Mouse (Mus musculus) monocyte, adult 2 months (primary cell): ENCODE results near the gene Ccdc77.

Experiments used
- DNase-seq, 2 experiments: peaks; one replicate each; pipeline ENCODE4 v3.0.0; 2022; ENCODE audit warnings: low spot score in 2 of 2, low read depth in 1 of 2

Ccdc77 gene

GRCm38 (mm10) chr6:120363688-120364522, at the start of gene Ccdc77, which contains the start of gene Kdm5a:
TSS of gene Ccdc77 (minus strand) at chr6:120364374.
TSS of gene Kdm5a (plus strand) at chr6:120364124.
- peak; percentile 81 to 91 for DNase-seq

- DNase-seq: no peak
Observed at GRCm38 (mm10) chr6:120403936-120404335, 39.8 kb upstream of the Ccdc77 start.

DNA sequence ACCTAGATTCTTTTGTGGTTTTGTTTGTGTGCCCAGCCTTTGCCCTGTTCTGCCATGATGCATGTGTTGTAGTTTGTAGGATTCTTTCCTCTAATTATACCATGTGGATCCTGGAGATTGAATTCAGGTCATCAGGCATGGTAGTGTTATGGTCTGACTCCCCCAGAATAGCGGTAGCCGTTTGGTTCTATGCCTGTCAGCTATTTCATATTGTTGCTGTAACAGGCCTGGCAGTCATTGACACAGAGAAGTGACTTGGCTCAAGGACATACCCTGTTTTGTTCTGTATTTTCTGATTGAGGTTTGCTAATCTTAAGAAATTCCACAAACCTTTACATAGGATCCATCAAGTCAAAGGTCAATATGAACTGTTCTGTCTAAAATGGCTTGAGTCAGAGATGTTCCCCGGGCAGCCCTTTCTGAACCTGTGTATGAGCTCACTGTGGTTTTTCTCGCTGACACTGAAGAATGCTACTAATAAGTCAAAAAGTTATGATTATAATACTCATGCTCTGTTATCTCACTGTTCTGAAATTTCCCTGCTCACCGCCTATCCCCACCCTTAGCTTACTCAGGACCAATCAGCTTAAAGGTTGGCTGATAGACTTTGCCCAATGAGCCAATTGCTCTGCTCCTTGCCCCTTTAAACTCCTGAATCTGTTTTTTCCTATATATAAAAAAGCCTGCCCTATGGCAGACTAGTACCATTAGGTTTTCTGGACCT, 31.6 kb upstream of the Ccdc77 start:
- no peak for DNase-seq

GRCm38 (mm10) chr6:120392811-120393210, 28.6 kb upstream of the Ccdc77 start:
- DNase-seq: no peak

DNA sequence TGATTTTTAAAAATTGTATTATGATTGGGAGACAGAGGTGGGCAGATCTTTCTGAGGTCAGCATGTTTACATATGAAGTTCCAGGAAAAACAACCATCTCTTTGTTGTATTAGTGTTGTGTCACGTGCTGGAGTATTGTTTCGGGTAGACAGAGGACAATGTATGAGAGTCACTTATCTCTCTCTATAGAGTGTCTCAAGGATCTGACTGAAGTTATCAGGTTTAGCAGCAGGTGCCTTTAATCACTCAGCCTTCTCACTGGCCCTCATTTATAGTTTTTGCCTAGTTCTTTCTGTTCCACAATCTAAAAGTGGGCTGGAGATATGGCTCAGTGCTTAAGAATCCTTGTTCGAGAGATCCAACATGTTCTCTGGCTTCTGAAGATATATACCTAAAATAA, 25.9 kb upstream of the Ccdc77 start:
- DNase-seq: no peak

DNA sequence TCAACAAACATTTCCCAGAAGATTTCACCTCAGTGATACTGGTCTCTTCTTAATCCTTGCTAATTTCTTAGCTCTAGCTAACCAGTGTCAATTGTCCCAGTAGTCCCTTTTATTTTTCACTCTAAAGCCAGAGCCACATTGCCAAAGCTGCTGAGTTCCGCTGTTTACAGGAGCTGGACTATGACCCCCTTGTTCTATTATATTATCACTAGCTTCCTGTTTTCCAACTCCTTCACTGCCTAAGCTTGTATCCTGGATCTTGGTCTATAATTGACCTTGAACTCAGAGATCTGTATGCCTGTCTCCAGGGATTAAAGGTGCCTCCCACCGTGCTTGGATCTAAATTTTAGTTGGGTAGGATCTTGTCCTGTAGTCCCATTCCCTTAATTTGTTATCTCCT, 12.6 kb upstream of the Ccdc77 start:
- DNase-seq: no peak

DNA sequence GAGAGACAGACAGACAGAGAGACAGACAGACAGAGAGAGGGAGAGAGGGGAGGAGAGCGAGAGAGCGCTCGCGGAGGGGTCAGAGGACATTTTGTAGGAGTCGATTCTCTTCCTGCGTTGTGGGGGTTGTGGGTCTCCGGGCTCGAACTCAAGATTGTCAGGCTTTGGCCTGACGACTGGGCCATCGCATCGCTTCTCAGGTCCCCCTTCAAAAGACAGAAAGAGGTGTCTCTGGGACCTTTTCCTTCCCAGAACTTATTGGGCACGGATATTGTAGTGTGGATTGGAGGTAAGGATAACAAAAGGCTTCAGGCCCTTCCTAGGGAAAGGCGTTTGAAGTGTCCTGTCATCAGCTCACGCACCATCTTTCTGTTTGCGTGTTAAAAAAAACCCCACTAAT, 877 bp upstream of the Ccdc77 start:
- DNase-seq: no peak

GRCm38 (mm10) chr6:120364523-120364905, 340 bp upstream of the Ccdc77 start:
- DNase-seq: no peak

DNA sequence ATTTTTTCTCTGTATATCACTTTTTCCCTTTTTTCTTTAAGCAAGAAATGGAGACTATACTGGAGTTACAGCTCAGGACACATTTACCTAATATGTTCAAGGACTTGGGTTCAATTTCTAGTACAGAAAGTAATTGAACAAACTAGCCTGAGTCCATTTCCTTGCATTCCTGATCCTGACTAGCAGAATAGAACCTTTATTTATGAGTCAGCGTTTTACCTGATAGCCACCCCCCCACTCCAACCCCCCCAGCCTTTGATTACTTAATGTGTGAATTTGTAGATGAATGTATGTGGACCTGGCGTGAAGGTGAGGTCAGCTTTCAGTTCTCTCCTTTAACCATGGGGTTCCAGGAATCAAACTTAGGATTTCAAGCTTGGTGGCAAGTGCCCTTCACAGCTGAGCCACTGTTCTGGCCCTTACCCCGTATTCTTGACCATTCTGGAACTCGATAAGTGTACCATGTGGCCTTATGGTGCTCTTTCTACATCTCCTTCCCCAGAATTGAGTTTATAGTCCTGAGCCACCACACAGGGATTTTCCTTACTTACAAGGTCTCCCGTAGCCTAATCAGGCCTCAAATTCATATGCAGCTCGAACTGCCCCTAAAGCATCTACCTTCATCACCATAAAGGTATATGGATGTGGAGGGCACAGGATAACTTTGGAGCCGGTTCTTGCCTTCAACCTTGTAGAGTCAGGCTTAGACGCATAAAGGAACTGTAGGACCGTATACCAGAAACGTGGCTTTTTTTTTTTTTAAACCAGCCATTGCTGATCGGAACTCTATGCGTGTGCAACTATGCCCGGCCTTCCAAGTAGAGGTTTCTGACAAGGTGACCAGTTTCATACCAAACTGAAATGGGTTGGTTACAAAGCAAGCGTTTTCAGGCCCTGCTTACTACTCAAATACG, 1.1 kb downstream of the Ccdc77 start:
- DNase-seq: no peak

DNA sequence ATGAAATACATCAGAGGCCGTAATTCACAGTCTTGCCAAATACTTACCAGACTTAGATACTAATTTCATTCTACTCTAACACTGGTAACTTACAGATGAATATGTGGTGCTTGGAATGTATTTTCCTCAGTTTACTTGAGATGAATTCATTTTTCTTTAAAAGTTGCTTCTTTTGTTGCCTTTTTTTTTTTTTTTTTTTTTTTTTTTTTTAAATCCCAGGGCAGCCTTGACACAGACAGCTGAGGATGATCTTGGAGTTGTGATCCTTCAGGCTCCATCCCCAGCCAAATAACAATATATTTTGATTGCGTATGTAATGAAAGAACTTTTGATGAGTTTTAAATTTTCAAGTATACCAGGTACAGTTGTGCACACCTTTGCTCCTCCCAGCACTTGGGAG, 2.0 kb downstream of the Ccdc77 start:
- no peak for DNase-seq

GRCm38 (mm10) chr6:120356951-120357945, 6.9 kb downstream of the Ccdc77 start:
- DNase-seq: peak; percentile 66 to 71

- DNase-seq: no peak
Observed at GRCm38 (mm10) chr6:120356478-120356877, 7.7 kb downstream of the Ccdc77 start.

DNA sequence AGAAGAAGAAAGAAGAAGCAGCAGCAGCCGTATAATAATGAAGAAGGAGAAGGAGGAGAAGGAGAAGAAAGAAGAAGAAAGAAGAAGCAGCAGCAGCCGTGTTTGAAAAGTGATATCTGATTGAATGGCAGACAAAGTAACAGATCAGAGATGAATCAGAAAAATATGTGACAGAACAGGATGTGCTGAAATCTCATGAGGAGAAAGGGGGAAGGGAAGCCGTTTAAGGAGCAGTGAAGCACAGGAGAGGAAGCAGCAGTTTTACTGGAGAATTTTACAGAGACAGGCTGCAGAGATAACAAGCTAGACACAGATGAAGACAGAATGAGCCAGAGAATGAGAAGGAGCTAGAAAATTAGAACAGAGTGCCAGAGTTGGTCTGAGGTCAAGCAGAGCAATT, 15.2 kb downstream of the Ccdc77 start:
- DNase-seq: no peak

GRCm38 (mm10) chr6:120343992-120344391, 20.2 kb downstream of the Ccdc77 start:
- DNase-seq: no peak

DNA sequence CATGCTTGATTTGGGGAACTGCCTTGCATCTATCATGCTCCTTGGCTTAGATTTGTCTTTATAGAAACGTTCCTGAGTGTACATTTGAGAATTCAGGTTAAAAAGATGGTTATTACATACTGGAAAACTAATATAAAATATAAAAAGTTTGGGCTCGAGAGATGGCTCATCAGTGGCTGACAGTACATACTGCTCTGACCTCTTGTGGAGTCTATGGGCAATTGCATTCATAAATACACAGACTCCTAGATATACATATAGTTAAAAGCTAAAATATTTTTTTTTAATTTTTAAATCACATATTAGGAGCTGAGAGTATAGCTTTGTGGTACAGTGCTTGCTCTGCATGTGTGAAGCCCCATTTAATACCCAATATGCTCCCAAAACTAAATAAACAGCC, 31.8 kb downstream of the Ccdc77 start:
- no peak for DNase-seq

GRCm38 (mm10) chr6:120324295-120324927, 39.8 kb downstream of the Ccdc77 start:
- DNase-seq: peak in 1 of 2 experiments; percentile 7

DNA sequence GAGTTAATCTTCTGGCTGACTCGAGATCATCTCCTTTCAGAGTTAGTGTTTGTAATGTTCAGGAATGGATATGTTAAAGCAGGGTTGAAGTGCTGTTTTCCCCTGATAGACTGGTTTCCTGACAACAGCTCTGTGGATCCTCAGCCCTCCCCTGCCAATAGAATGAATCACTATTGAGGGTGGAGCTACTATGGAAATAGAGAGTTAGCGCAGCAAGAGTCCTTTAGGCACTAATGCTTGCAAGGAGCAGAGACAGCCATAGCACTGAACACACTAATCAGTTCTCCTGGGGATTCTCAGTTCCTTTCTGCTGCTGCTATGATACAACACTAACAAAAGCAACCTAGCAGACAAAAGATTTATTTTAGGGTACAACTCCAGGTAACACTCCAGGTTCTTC, 43.8 kb downstream of the Ccdc77 start:
- DNase-seq: no peak

DNA sequence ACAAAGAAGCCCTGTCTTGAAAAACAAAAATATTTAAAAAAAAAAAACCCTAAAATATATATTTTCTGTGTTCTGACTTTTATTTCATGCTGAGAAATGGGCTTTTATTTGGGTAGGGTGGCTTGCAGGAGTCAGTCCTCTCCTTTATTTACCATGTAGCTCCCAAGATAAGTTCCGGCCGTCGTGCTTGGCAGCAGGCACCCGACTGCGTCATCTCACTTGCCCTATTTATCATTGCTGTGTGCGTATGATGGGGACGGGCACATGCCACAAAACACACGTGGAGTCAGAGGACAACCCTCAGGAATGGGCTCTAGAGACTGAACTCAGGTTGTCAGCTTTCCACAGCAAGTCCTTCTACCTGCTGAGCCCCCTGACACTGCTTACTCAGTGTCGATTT, 45.0 kb downstream of the Ccdc77 start:
- DNase-seq: no peak

DNA sequence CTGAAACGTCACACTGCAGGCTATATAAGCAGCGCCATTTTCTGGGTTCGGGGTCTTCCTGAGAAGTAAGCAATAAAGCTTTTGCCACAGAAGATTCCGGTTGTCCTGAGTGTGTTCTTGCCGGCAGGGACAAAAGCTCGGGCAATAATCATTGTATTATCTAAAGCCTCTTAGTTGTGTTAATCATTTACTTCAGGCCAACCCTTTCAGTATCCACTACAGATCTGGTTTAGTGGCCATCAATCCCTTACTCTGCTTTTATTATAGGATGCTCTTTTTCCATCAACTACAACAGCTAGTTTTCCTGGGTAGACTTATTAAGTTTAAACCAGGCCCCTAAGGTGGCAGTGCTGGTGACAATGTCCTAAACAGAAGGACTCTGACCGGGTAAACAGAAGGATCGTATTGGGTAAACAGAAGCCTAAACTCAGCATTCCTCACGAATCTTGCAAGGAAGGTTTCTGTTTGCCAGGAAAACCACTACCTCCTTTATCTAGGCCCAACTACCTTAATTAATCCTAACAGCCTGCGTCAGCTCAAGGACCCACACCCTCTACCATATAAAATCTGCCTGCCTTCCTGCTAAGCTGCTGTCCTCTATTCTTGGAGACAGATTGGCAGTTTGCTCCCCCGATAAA, 45.8 kb downstream of the Ccdc77 start:
- DNase-seq: no peak
